Mouse (Mus musculus) stomach, adult 2 months (tissue): ENCODE results near the gene Fbxl8. TPM values are rescaled to one million over a fixed set of nuclear protein-coding genes. Genes with fewer than 3 reads are reported as not detected.

Experiments used
- polyA plus RNA-seq: library from polyadenylated mRNA; depleted of rRNA; stranded (reverse); fragments of >200 nt; gene quantifications from 2 replicates; pipeline ENCODE4 v1.2.3, GENCODE M21; 2012; rRNA removed

Gene Fbxl8
- polyA plus RNA-seq = 7.8 and 13.6 TPM in 2 replicates

DNA sequence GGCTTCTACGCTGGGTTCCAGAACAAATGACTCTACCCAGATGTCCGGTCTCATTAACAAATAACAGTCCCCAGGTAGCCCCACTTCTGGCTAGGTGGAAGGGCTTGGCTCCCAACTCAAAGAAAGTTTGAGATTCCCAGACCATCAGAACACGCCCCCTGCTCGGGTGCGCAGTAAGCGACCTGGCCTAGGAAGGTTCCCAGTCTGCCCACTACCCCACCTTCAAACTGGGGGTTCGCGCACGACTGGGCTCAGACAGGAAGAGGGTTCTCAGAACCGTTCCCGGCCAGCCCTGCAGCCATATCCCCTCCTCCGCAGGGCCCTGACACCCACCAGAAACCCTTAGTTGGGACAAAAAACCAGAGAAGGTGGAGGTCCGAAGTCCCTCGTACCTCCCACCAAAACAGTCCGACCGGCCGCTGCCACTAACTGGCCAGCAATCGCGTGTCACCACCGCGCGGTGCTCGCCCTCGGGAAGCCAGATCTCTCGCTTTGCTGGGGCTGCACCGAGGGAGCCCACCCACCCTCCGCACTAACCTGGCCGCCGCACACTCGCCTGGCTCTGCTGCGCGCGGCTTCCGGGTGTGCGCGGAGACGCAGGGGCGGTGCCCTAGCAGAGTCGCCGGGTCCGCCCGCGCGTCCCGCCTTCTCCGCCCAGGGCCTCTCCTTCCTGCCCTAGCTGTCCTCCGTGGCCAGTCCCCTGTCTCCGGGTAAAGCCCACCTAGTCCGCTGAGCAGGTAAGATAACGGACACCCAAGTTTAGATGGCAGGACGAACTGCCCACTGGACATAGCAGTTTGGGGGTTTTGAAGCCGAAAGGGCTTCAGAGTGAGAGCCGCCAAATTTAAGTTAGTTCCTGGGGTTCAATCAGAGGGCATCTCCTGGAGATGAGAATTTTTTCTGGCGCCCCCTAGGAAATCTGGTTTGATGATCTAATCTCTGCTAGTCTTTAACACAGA is at the start of gene Fbxl8, which contains the start of gene Tradd:
TSS of gene Fbxl8 (plus strand) at position 625 of the 959 bp plus-strand sequence.
TSS of gene Tradd (minus strand) at position 586 of the 959 bp plus-strand sequence.

DNA sequence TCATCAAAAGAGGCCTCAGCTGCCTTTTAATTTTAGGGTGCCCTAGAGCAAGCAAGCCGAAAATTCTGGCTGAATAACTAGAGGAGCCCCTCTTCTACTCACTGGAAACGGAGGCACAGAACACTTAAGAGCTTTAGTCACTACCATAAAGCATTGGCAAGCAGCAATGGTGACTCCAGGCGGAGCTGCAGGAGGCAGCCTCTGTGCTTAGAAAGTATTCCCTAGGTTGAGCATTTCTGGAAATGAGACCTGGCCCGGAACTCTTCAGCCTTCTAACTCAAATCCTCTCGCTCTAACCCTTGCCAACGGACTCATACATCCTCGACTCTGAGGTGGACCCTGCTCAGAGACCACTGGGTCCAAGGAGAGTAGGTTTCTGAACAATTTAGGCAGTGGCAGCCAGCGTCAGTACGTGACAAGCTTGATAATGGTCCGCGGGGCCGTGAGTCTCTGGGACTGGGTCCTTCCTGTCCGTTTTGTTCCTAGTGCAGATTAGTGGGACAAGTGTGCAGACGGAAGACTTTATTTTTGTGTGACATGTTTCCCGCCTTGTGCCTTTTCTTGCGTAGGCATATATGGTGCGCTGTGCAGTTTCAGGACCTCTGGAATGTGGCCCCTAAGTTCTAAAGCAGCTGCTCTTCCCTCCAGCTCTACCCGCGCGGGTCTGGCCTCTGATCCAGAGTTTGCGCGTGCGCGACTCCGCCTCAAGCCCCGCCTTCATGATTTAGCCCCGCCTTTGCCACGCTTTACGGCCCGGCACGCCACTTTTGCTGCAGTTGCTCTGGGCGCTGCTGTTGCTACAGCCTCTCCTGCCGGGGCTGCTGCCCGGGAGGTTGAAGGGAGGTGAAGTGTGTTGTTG is 39.8 kb upstream of the Fbxl8 start, which contains the start of gene D230025D16Rik:
TSS of gene D230025D16Rik (plus strand) at position 733 of the 859 bp plus-strand sequence.

DNA sequence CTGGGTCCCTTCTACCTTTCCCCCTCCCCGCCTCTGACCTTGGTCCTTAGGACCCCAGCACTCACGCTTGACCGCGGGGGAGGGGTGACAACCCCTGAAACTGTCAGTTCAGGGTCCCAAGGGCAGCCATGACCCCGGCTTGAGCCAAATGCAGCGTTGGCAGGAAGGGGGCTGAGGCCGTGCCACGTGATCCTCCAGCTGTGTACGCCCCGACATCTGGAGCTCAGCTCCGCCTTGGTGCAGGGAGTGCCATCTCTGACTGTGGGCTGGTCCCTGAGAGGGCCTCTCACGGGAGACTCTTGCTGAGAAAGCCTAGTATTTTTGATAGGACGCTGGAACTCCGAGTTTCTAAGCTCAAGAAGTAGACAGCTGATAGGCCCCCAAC is 9.5 kb upstream of the Fbxl8 start, which contains the start of gene B3gnt9:
TSS of gene B3gnt9 (minus strand) at position 188 of the 385 bp plus-strand sequence.

DNA sequence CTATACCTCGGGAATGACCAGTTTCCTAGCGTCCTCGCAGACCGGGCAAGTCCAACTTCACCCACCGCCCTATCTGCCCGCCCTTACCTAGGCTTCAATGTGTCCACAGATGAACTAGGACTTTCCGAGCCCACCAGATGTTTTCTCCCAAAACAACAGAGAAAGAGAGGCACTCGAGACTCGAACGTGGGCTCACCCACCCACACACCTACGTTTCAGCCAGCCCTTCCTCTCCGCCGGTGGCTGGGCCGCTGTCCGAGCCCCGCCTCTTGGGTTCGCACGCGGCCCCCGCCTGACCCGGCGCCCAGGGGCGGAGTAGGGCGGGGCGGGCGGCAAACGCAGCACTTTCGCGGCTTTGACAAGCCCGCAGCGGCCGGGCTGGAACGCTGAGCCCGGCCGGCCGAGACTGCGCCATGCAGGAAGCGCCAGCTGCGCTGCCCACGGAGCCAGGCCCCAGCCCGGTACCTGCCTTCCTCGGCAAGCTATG is 5.1 kb downstream of the Fbxl8 start, which contains the start of gene Hsf4:
TSS of gene Hsf4 (plus strand) at position 341 of the 487 bp plus-strand sequence.

GRCm38 (mm10) chr8:105275840-105276239 is 11.4 kb downstream of the Fbxl8 start, which contains the start of gene Nol3:
TSS of gene Nol3 (plus strand) at chr8:105276140.

GRCm38 (mm10) chr8:105289805-105290460 is 25.5 kb downstream of the Fbxl8 start, which contains the start of gene 4931428F04Rik:
TSS of gene 4931428F04Rik (minus strand) at chr8:105289864.

DNA sequence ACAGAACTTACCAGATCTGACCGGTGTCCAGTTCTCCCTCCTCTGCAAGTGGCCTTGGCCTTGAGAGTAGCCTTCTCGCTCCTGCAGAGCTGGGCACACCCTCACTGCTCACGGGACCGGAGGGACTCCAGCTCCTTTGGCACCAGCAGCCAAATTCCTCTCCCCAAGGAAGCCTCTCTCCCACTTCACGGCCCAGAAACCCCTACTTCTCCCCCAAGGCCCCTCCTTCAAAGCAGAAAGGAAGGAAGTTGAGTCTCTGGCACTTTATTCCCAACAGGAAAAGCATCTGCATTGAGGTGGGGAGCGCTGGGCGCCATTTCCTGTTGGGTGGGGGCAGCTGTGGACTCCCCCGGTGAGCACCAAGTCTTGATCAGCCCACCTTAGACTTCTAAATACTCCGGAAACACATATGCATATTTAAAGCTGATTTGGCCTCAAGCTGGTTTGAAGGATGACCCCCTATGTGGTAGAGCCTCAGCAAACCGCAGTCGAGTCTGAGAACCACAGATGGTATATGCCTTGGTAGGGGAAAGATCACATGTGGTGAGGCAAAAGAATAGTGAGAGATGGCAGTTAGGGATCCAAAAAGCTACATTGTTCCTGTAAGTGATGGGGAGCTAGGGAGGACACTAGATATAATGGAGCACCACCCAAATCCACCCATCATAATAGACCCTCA is 31.6 kb downstream of the Fbxl8 start, which contains the start of gene Exoc3l:
TSS of gene Exoc3l (minus strand) at position 207 of the 679 bp plus-strand sequence.

GRCm38 (mm10) chr8:105297511-105298192 is 33.2 kb downstream of the Fbxl8 start, which contains the start of gene E2f4:
TSS of gene E2f4 (plus strand) at chr8:105297663.

GRCm38 (mm10) chr8:105305211-105306145 is 41.0 kb downstream of the Fbxl8 start, which contains the start of gene Elmo3:
TSS of gene Elmo3 (plus strand) at chr8:105305601.

Other genes starting within 250 kb of the Fbxl8 start
- 0.31 and 0.63 TPM in 2 replicates for gene Ces3a, start 216.0 kb upstream of the Fbxl8 start, polyA plus RNA-seq
- not detected in 2 replicates for gene Ces3b, start 180.9 kb upstream of the Fbxl8 start, polyA plus RNA-seq
- not detected in 2 replicates for gene Ces4a, start 132.8 kb upstream of the Fbxl8 start, polyA plus RNA-seq
- gene Cbfb, start 94.0 kb upstream of the Fbxl8 start, polyA plus RNA-seq = 2.1 and 2.3 TPM in 2 replicates
- gene D230025D16Rik, start 39.5 kb upstream of the Fbxl8 start, polyA plus RNA-seq = 13.5 and 13.8 TPM in 2 replicates
- gene B3gnt9, start 9.5 kb upstream of the Fbxl8 start, polyA plus RNA-seq = 6.5 and 27.1 TPM in 2 replicates
- 19.5 and 27.4 TPM in 2 replicates for gene Tradd, start within 50 bp of the Fbxl8 start, polyA plus RNA-seq
- gene Hsf4, start 5.2 kb downstream of the Fbxl8 start, polyA plus RNA-seq = 2.3 and 3.6 TPM in 2 replicates
- gene Nol3, start 11.5 kb downstream of the Fbxl8 start, polyA plus RNA-seq = 2.9 and 4.1 TPM in 2 replicates
- gene 4931428F04Rik, start 25.2 kb downstream of the Fbxl8 start, polyA plus RNA-seq = 2.8 and 3.0 TPM in 2 replicates
- 2.9 and 3.6 TPM in 2 replicates for gene Exoc3l, start 31.5 kb downstream of the Fbxl8 start, polyA plus RNA-seq
- gene E2f4, start 33.0 kb downstream of the Fbxl8 start, polyA plus RNA-seq = 75.3 and 82.4 TPM in 2 replicates
- 24.7 and 28.1 TPM in 2 replicates for gene Elmo3, start 41.0 kb downstream of the Fbxl8 start, polyA plus RNA-seq
- 3.6 and 4.0 TPM in 2 replicates for gene Lrrc29, start 61.6 kb downstream of the Fbxl8 start, polyA plus RNA-seq
- 73.4 and 87.5 TPM in 2 replicates for gene Tmem208, start 61.7 kb downstream of the Fbxl8 start, polyA plus RNA-seq
- gene Fhod1, start 83.3 kb downstream of the Fbxl8 start, polyA plus RNA-seq = 8.3 and 11.0 TPM in 2 replicates
- gene Slc9a5, start 84.2 kb downstream of the Fbxl8 start, polyA plus RNA-seq = 1.0 and 1.3 TPM in 2 replicates
- 0.08 and 0.11 TPM in 2 replicates for gene Plekhg4, start 108.6 kb downstream of the Fbxl8 start, polyA plus RNA-seq
- gene Kctd19, start 148.9 kb downstream of the Fbxl8 start, polyA plus RNA-seq = not detected in 2 replicates
- gene Lrrc36, start 148.9 kb downstream of the Fbxl8 start, polyA plus RNA-seq = 0.18 and 0.28 TPM in 2 replicates
- gene Tppp3, start 206.9 kb downstream of the Fbxl8 start, polyA plus RNA-seq = 112 and 143 TPM in 2 replicates
- 35.4 and 36.1 TPM in 2 replicates for gene Zdhhc1, start 232.3 kb downstream of the Fbxl8 start, polyA plus RNA-seq